Mouse (Mus musculus) limb, embryonic 13.5 days (tissue): ENCODE results near the gene Angptl2. TPM values are rescaled to one million over a fixed set of nuclear protein-coding genes. Genes with fewer than 3 reads are reported as not detected.

Experiments
- ATAC-seq: fragments of 200-750 bp; cut with Nextera tagmentation; 2 replicates; pipeline ENCODE4 v1.8.0; 2017; ENCODE audit warnings: low read depth, moderate number of reproducible peaks, moderate TSS enrichment; ENCODE audit not compliant: low FRiP score
- H3K27ac ChIP-seq: fragments of 300-500 bp; sonication (generic); 2 replicates; pipeline ENCODE4 v1.5.1; 2015; ENCODE audit warnings: inconsistent platforms, mild to moderate bottlenecking, moderate library complexity
- H3K27me3 ChIP-seq: fragments of 300-500 bp; sonication (generic); 2 replicates; pipeline ENCODE4 v1.6.1; 2015; ENCODE audit warnings: mild to moderate bottlenecking, inconsistent platforms
- H3K36me3 ChIP-seq: fragments of 300-500 bp; sonication (generic); 2 replicates; pipeline ENCODE4 v1.6.1; 2015; ENCODE audit warnings: inconsistent platforms, mild to moderate bottlenecking, moderate library complexity
- H3K4me1 ChIP-seq: fragments of 300-500 bp; sonication (generic); 2 replicates; pipeline ENCODE4 v1.6.1; 2015; ENCODE audit warnings: inconsistent platforms
- H3K4me2 ChIP-seq: fragments of 300-500 bp; sonication (generic); replicated peaks from 2 replicates; pipeline ENCODE4 v1.6.1; 2015; ENCODE audit warnings: inconsistent platforms, mild to moderate bottlenecking, moderate library complexity
- H3K4me3 ChIP-seq: fragments of 300-500 bp; sonication (generic); 2 replicates; pipeline ENCODE4 v1.5.1; 2015; ENCODE audit warnings: moderate library complexity, mild to moderate bottlenecking, inconsistent platforms
- H3K9ac ChIP-seq: fragments of 300-500 bp; sonication (generic); 2 replicates; pipeline ENCODE4 v1.6.1; 2015; ENCODE audit warnings: mild to moderate bottlenecking, inconsistent platforms
- H3K9me3 ChIP-seq: fragments of 300-500 bp; sonication (generic); 2 replicates; pipeline ENCODE4 v1.6.1; 2016; ENCODE audit warnings: inconsistent platforms
- WGBS: fragments of 180-500 bp; shearing (Covaris S2); methylation state at CpG from one replicate; pipeline ENCODE4 v1.1.7; 2015; 5-methylcytosine and 5-hydroxymethylcytosine counted together
- polyA plus RNA-seq: library from polyadenylated mRNA; unstranded; fragments of >200 nt; fragmentation: Nextera tagmentation; extraction: Ambion mirVana; gene quantifications from 2 replicates; pipeline ENCODE4 v1.2.1, GENCODE M21; 2015

Angptl2 gene
- polyA plus RNA-seq, 1 experiment from 2014 or later, result 76.0 TPM

- H3K4me2 ChIP-seq, result peak overlapping the region; percentile 19; the same call in 1 of the 2 replicates
- ATAC-seq, result peak; percentile 37; the same call in 1 of the 2 replicates
- peaks cover 48% of the 10 kb centered on the region for H3K4me1 ChIP-seq
- 36% methylated on average over 14 of the region's 14 CpGs for WGBS
- no peaks in the 10 kb centered on the region for H3K9me3 ChIP-seq
- H3K9ac ChIP-seq, result peak overlapping the region; percentile 55
- no peak overlapping the region for H3K4me3 ChIP-seq
- H3K27ac ChIP-seq, result peak overlapping the region; percentile 96
- H3K36me3 ChIP-seq, result no peaks in the 10 kb centered on the region
- no peaks in the 10 kb centered on the region for H3K27me3 ChIP-seq
Measured at GRCm38 (mm10) chr2:33179171-33179929, 36.5 kb upstream of the Angptl2 start.

- Histone ChIP-seq H3K4me3 (no peak overlapping the region), H3K27me3 (no peaks in the 10 kb centered on the region), H3K36me3 (no peaks in the 10 kb centered on the region), H3K9me3 (no peaks in the 10 kb centered on the region), H3K4me1 (peaks cover 53% of the 10 kb centered on the region), H3K27ac (peak overlapping the region; percentile 96), H3K4me2 (peak overlapping the region; percentile 26), H3K9ac (no peak overlapping the region)
- ATAC-seq, result no peak; the same call in 1 of the 2 replicates
- 18% methylated on average over 16 of the region's 16 CpGs for WGBS
Measured at GRCm38 (mm10) chr2:33179930-33180630, 35.8 kb upstream of the Angptl2 start.

GRCm38 (mm10) chr2:33183321-33183720 lies 32.5 kb upstream of the Angptl2 start:
- H3K36me3 ChIP-seq, result no peaks in the 10 kb centered on the region
- 91% methylated on average over 7 of the region's 7 CpGs for WGBS
- no peaks in the 10 kb centered on the region for H3K9me3 ChIP-seq
- H3K27me3 ChIP-seq, result no peaks in the 10 kb centered on the region
- H3K4me1 ChIP-seq, result peaks cover 63% of the 10 kb centered on the region
- no peak overlapping the region for H3K4me2 ChIP-seq
- no peak overlapping the region for H3K4me3 ChIP-seq
- no peak for ATAC-seq
- no peak overlapping the region for H3K9ac ChIP-seq
- no peak overlapping the region for H3K27ac ChIP-seq

GRCm38 (mm10) chr2:33184641-33185040 lies 31.2 kb upstream of the Angptl2 start:
- WGBS, result 47% methylated on average over 10 of the region's 10 CpGs
- ATAC-seq, result peak; percentile 25; the same call in 1 of the 2 replicates
- H3K4me1 ChIP-seq, result peaks cover 53% of the 10 kb centered on the region

GRCm38 (mm10) chr2:33185258-33185657 lies 30.6 kb upstream of the Angptl2 start:
- 0 out of 2 replicates have a peak overlapping the region, but pooled peaks have one; percentile 11 for H3K4me2 ChIP-seq
- no peaks in the 10 kb centered on the region for H3K36me3 ChIP-seq
- no peaks in the 10 kb centered on the region for H3K9me3 ChIP-seq
- peak overlapping the region; percentile 70; the same call in 1 of the 2 replicates for H3K27ac ChIP-seq
- ATAC-seq, result no peak
- H3K9ac ChIP-seq, result no peak overlapping the region
- no peak overlapping the region for H3K4me3 ChIP-seq
- H3K4me1 ChIP-seq, result peaks cover 47% of the 10 kb centered on the region
- H3K27me3 ChIP-seq, result no peaks in the 10 kb centered on the region
- 77% methylated on average over 7 of the region's 7 CpGs for WGBS

More at GRCm38 (mm10) chr2:33184641-33185040, 31.2 kb upstream of the Angptl2 start:
- no peaks in the 10 kb centered on the region for H3K27me3 ChIP-seq
- no peak overlapping the region for H3K9ac ChIP-seq
- H3K9me3 ChIP-seq, result no peaks in the 10 kb centered on the region
- 0 out of 2 replicates have a peak overlapping the region, but pooled peaks have one; percentile 11 for H3K4me2 ChIP-seq
- H3K36me3 ChIP-seq, result no peaks in the 10 kb centered on the region
- H3K4me3 ChIP-seq, result no peak overlapping the region
- H3K27ac ChIP-seq, result peak overlapping the region; percentile 48; the same call in 1 of the 2 replicates

GRCm38 (mm10) chr2:33186505-33186904 lies 29.4 kb upstream of the Angptl2 start:
- 67% methylated on average over 7 of the region's 7 CpGs for WGBS
- Histone ChIP-seq H3K9ac (no peak overlapping the region), H3K27ac (0 out of 2 replicates have a peak overlapping the region, but pooled peaks have one; percentile 12), H3K4me1 (peaks cover 37% of the 10 kb centered on the region), H3K9me3 (no peaks in the 10 kb centered on the region), H3K4me2 (no peak overlapping the region), H3K36me3 (no peaks in the 10 kb centered on the region), H3K4me3 (no peak overlapping the region), H3K27me3 (no peaks in the 10 kb centered on the region)
- no peak for ATAC-seq

GRCm38 (mm10) chr2:33187874-33188273 lies 28.0 kb upstream of the Angptl2 start:
- no peak overlapping the region for H3K4me3 ChIP-seq
- H3K36me3 ChIP-seq, result no peaks in the 10 kb centered on the region
- H3K27me3 ChIP-seq, result no peaks in the 10 kb centered on the region
- 52% methylated on average over 2 of the region's 2 CpGs for WGBS
- H3K4me2 ChIP-seq, result no peak overlapping the region
- H3K4me1 ChIP-seq, result peaks cover 37% of the 10 kb centered on the region
- H3K27ac ChIP-seq, result no peak overlapping the region
- ATAC-seq, result no peak
- no peaks in the 10 kb centered on the region for H3K9me3 ChIP-seq
- no peak overlapping the region for H3K9ac ChIP-seq

GRCm38 (mm10) chr2:33188925-33189670 lies 26.8 kb upstream of the Angptl2 start:
- Histone ChIP-seq H3K4me3 (no peak overlapping the region), H3K27ac (no peak overlapping the region), H3K9me3 (no peaks in the 10 kb centered on the region), H3K36me3 (no peaks in the 10 kb centered on the region), H3K27me3 (no peaks in the 10 kb centered on the region), H3K4me2 (no peak overlapping the region), H3K4me1 (peaks cover 37% of the 10 kb centered on the region), H3K9ac (no peak overlapping the region)
- ATAC-seq, result no peak
- WGBS, result 82% methylated on average over 6 of the region's 6 CpGs

GRCm38 (mm10) chr2:33189976-33190375 lies 25.9 kb upstream of the Angptl2 start:
- ATAC-seq, result no peak
- no peak overlapping the region for H3K4me2 ChIP-seq
- 87% methylated on average over 3 of the region's 3 CpGs for WGBS
- no peaks in the 10 kb centered on the region for H3K36me3 ChIP-seq
- H3K4me3 ChIP-seq, result no peak overlapping the region
- no peak overlapping the region for H3K9ac ChIP-seq
- no peak overlapping the region for H3K27ac ChIP-seq
- no peaks in the 10 kb centered on the region for H3K27me3 ChIP-seq
- H3K4me1 ChIP-seq, result peaks cover 32% of the 10 kb centered on the region
- H3K9me3 ChIP-seq, result no peaks in the 10 kb centered on the region

GRCm38 (mm10) chr2:33200368-33201068 lies 15.4 kb upstream of the Angptl2 start:
- no peak overlapping the region for H3K27ac ChIP-seq
- H3K4me2 ChIP-seq, result no peak overlapping the region
- no peaks in the 10 kb centered on the region for H3K9me3 ChIP-seq
- H3K4me3 ChIP-seq, result no peak overlapping the region
- 64% methylated on average over 14 of the region's 14 CpGs for WGBS
- no peak overlapping the region for H3K9ac ChIP-seq
- no peaks in the 10 kb centered on the region for H3K36me3 ChIP-seq
- H3K27me3 ChIP-seq, result no peaks in the 10 kb centered on the region
- no peak for ATAC-seq
- H3K4me1 ChIP-seq, result peaks cover 36% of the 10 kb centered on the region

GRCm38 (mm10) chr2:33203284-33203683 lies 12.6 kb upstream of the Angptl2 start:
- H3K27ac ChIP-seq, result peak overlapping the region; percentile 28; the same call in 1 of the 2 replicates
- peaks cover 55% of the 10 kb centered on the region for H3K4me1 ChIP-seq
- no peaks in the 10 kb centered on the region for H3K27me3 ChIP-seq
- H3K4me2 ChIP-seq, result no peak overlapping the region
- no peaks in the 10 kb centered on the region for H3K9me3 ChIP-seq
- no peak overlapping the region for H3K4me3 ChIP-seq
- ATAC-seq, result no peak
- WGBS, result 45% methylated on average over 6 of the region's 6 CpGs
- no peaks in the 10 kb centered on the region for H3K36me3 ChIP-seq
- H3K9ac ChIP-seq, result no peak overlapping the region
